Mouse (Mus musculus) A20 (cell line): ENCODE results near the gene Tmem233.

Experiments
- DNase-seq: peaks from one replicate; pipeline ENCODE4 v3.0.0-alpha.2; 2011; ENCODE audit warnings: low read depth, low spot score

Tmem233 gene

GRCm38 (mm10) chr5:116029071-116029470 is 54.0 kb downstream of the Tmem233 start:
- DNase-seq = no peak

GRCm38 (mm10) chr5:116026561-116026960 is 56.5 kb downstream of the Tmem233 start:
- DNase-seq = no peak

- no peak for DNase-seq
Observed at GRCm38 (mm10) chr5:116026107-116026506, 56.9 kb downstream of the Tmem233 start.

GRCm38 (mm10) chr5:116024327-116024739 is 58.7 kb downstream of the Tmem233 start, which contains the start of gene Prkab1:
TSS of gene Prkab1 (minus strand) at chr5:116024508.
- DNase-seq = peak; percentile 96

- DNase-seq = no peak
Observed at GRCm38 (mm10) chr5:116023821-116024284, 59.2 kb downstream of the Tmem233 start.

- peak; percentile 18 for DNase-seq
Observed at GRCm38 (mm10) chr5:116023251-116023661, 59.8 kb downstream of the Tmem233 start.

GRCm38 (mm10) chr5:116022658-116023200 is 60.3 kb downstream of the Tmem233 start:
- no peak for DNase-seq

- no peak for DNase-seq
Observed at GRCm38 (mm10) chr5:116022131-116022530, 60.9 kb downstream of the Tmem233 start.

GRCm38 (mm10) chr5:116021552-116021951 is 61.5 kb downstream of the Tmem233 start:
- no peak for DNase-seq

GRCm38 (mm10) chr5:116019371-116019770 is 63.7 kb downstream of the Tmem233 start:
- DNase-seq = no peak

GRCm38 (mm10) chr5:116018784-116019183 is 64.3 kb downstream of the Tmem233 start:
- no peak for DNase-seq

- no peak for DNase-seq
Observed at GRCm38 (mm10) chr5:116018196-116018595, 64.8 kb downstream of the Tmem233 start.

GRCm38 (mm10) chr5:116017391-116017790 is 65.7 kb downstream of the Tmem233 start:
- no peak for DNase-seq

- no peak for DNase-seq
Observed at GRCm38 (mm10) chr5:116016542-116016941, 66.5 kb downstream of the Tmem233 start.

GRCm38 (mm10) chr5:116014237-116014636 is 68.8 kb downstream of the Tmem233 start:
- DNase-seq = no peak

GRCm38 (mm10) chr5:116013821-116014220 is 69.2 kb downstream of the Tmem233 start:
- no peak for DNase-seq

- peak; percentile 60 for DNase-seq
Observed at GRCm38 (mm10) chr5:116012503-116012902, 70.5 kb downstream of the Tmem233 start.

GRCm38 (mm10) chr5:116011700-116012099 is 71.3 kb downstream of the Tmem233 start:
- DNase-seq = no peak

- DNase-seq = no peak
Observed at GRCm38 (mm10) chr5:116009884-116010627, 73.0 kb downstream of the Tmem233 start.

GRCm38 (mm10) chr5:116009091-116009851 is 73.8 kb downstream of the Tmem233 start:
- DNase-seq = no peak

- DNase-seq = no peak
Observed at GRCm38 (mm10) chr5:116007723-116008122, 75.3 kb downstream of the Tmem233 start.
